Mouse (Mus musculus) brain, embryonic 18.5 days (tissue): ENCODE results near the gene Gm11034.

Source experiments
- DNase-seq: peaks from one replicate; pipeline ENCODE4 v3.0.0-alpha.2; 2012; ENCODE audit warnings: low read depth, low spot score

Gene Gm11034

DNA sequence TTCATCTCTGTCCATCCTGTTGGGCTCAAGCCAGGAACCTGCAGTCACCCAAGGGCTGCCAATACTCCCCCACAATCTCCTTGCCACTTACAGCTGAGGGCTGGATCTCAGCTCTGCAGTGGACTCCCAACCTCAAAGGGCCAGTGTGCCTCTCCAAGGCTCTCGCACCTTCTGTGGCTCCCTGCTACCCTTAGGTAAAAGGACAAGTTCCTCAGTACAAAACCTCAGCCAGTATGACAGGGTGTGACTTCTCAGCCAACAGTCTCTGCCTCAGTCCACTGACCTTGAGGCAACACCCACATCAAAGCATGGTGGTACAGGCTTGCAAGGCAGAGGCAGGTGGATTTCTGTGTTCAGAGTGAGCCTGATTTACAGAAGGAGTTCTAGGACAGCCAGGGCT lies 1.6 kb downstream of the Gm11034 start:
- DNase-seq: no peak

GRCm38 (mm10) chr8:72210710-72211109 lies 2.7 kb downstream of the Gm11034 start:
- DNase-seq: no peak

GRCm38 (mm10) chr8:72210222-72210621 lies 3.2 kb downstream of the Gm11034 start:
- no peak for DNase-seq

DNA sequence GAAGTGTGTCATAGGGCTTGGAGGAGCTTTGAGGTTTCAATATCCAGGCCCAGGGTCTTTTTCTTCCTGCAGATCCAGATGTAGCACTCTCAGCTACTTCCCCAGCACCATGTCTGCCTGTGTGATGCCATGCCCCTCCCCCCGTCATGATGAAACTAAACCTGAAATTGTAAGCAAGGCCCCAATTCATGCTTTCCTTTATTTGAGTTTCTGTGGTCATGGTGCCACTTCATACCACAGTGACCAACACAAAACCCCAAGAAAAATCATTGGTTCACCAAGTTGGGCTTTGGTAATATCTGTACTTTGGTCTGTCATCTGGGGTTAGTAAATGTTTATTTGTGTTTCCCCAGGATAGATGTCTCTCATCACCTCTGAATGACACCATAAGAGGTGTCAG lies 4.9 kb downstream of the Gm11034 start:
- DNase-seq: no peak

GRCm38 (mm10) chr8:72197997-72198396 lies 15.4 kb downstream of the Gm11034 start:
- no peak for DNase-seq

DNA sequence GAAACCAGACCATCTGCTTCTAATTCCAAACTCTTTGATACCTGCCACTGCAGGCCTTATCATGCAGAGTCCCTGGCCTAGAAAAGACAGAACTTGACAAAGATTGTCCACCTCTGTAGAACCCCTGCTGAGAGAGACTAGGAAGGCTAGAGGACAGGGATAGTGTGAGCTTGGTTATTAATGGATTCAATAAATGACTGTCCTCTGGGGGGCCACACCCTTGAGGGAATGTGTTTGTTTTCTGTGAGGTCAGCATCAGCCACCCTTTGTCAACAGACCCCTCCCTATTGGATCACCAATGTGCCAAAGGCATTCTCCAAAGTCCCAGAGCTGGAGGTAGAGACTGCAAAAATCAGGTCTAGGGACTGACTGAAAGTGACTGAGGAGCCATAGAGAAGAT lies 21.4 kb downstream of the Gm11034 start:
- no peak for DNase-seq

GRCm38 (mm10) chr8:72190215-72190539 lies 23.3 kb downstream of the Gm11034 start:
- DNase-seq: no peak

GRCm38 (mm10) chr8:72189417-72190214 lies 23.8 kb downstream of the Gm11034 start, which contains the start of gene Hsh2d:
Gene Hsh2d, plus strand, starts transcription at chr8:72189638.
- no peak for DNase-seq

- no peak for DNase-seq
Measured at GRCm38 (mm10) chr8:72187793-72188331, 25.6 kb downstream of the Gm11034 start.

DNA sequence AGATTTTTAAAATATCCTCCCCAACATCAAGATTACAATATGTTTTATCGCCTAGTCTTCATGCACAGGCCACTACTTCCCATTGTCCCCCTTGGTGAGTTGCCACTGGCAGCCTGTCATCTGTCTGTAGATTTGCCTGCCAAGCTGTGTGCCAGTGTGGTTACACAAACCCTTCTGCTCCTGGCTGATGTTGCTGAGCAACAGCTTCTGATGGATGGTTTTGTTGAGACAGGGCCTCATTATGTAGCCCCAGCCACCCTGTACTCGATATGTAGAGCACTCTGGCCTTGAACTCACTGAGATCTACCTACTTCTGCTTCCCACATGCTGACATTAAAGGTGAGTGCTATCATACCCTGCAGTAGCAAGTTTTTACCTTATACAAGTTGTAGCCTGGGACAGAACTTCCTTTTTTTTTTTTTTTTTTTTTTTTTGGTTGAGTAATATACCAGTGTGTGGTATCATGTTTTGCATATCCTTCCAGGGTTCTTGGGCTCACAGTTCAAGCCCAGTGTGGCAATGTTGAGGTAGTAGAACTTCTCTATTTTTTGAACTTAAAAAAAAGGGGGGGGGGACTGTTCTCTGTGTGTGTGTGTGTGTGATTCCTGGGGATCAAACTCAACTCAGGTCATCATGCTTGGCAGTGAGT lies 29.8 kb downstream of the Gm11034 start:
- DNase-seq: no peak

DNA sequence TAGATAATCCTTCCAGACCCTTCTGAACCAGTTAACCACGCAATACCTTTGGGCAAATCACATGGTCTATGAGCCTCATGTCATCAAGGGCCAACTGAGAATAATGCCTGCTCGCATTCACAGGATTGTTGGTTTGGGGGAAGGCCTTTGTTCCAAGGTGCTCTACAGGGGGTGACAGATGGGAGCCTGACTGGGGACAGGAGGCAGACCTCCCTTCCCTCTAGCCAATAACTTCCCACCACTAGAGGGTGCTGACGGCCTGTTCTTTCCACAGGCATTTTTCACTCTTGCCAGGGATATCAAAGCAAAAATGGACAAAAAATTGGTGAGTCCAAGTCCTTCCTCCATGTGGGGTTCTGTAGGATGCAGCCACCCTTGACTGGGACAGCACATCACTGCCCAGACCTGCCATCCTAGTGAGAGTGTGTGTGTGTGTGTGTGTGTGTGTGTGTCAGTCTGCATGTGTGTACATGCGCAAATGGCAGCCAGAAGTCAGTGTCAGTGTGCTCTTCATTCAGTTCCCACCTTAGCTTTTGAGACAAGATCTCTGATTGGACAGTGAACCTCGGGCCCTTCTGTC lies 36.0 kb downstream of the Gm11034 start:
- no peak for DNase-seq

- DNase-seq: no peak
Measured at GRCm38 (mm10) chr8:72169681-72170249, 43.7 kb downstream of the Gm11034 start.

DNA sequence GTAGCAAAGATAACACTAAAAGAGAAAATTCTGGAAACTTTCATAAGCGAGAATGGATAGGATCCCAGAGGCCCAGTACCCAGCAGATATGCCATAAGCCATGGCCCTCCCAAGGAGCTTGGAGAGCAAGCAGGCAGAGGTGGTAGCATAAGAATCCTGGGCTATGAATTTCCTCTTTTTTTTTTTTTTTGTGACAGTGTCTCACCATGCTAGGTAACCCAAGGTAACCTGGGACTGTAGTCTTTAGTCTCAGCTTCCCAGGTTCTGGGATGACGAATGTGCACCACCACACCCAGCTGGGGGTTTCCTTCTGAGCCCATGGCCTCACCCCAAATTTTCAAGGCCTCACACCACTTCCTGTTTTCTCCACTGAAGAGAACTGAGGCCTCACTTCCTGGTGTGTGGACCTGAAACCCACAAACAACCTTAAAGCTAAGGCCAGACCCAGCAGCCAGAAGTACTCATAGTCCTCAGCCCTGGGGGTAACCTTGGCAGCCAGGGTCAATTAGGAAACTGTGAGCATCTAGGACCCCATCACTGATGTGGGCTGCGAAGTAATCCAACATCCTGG lies 44.3 kb downstream of the Gm11034 start:
- no peak for DNase-seq
